Mouse (Mus musculus) CH12.LX (cell line): ENCODE measurements around the gene Pepd.

Experiments
- CHD1 ChIP-seq: IDR thresholded peaks from 2 replicates; pipeline ENCODE4 v1.6.1; 2012; ENCODE audit warnings: low read depth, low read length, improper control_type of control experiment, inconsistent platforms
- CTCF ChIP-seq, 2 experiments: IDR thresholded peaks in 1 of 2; conservative IDR thresholded peaks in 1 of 2; 2 replicates each; pipeline ENCODE4 v1.5.1; 2011 to 2012; ENCODE audit warnings: low read depth in 2 of 2, low read length in 2 of 2, improper control_type of control experiment in 1 of 2, inconsistent platforms in 1 of 2, mild to moderate bottlenecking in 1 of 2, moderate library complexity in 1 of 2
- EP300 ChIP-seq: IDR thresholded peaks from 2 replicates; pipeline ENCODE4 v1.6.1; 2011; ENCODE audit warnings: low read length, improper control_type of control experiment
- ETS1 ChIP-seq: conservative IDR thresholded peaks from 2 replicates; pipeline ENCODE4 v1.6.1; 2012; ENCODE audit warnings: low read depth, mild to moderate bottlenecking, inconsistent platforms, low read length, improper control_type of control experiment, moderate library complexity
- GABPA ChIP-seq: IDR thresholded peaks from 2 replicates; pipeline ENCODE4 v1.6.1; 2012; ENCODE audit warnings: low read depth, low read length, improper control_type of control experiment, inconsistent platforms; ENCODE audit not compliant: insufficient replicate concordance
- HCFC1 ChIP-seq: IDR thresholded peaks from 2 replicates; pipeline ENCODE4 v1.6.1; 2012; ENCODE audit warnings: low read depth, mild to moderate bottlenecking, inconsistent platforms, low read length, improper control_type of control experiment
- MXI1 ChIP-seq: IDR thresholded peaks from 2 replicates; pipeline ENCODE4 v1.6.1; 2011; ENCODE audit warnings: mild to moderate bottlenecking, low read depth, low read length, improper control_type of control experiment
- MYC ChIP-seq: IDR thresholded peaks from 2 replicates; pipeline ENCODE4 v1.6.1; 2011; ENCODE audit warnings: low read depth, mild to moderate bottlenecking, improper control_type of control experiment, low read length
- POLR2A ChIP-seq: IDR thresholded peaks from 2 replicates; pipeline ENCODE4 v1.6.1; 2011; ENCODE audit warnings: low read depth, mild to moderate bottlenecking, improper control_type of control experiment, low read length
- TCF12 ChIP-seq: IDR thresholded peaks from 2 replicates; pipeline ENCODE4 v1.6.1; 2014; ENCODE audit warnings: low read depth, mild to moderate bottlenecking, inconsistent platforms, low read length, improper control_type of control experiment
- UBTF ChIP-seq: IDR thresholded peaks from 2 replicates; pipeline ENCODE4 v1.6.1; 2012; ENCODE audit warnings: low read depth, mild to moderate bottlenecking, inconsistent platforms, low read length, improper control_type of control experiment, moderate library complexity
- USF1 ChIP-seq: IDR thresholded peaks from 2 replicates; pipeline ENCODE4 v1.6.1; 2014; ENCODE audit warnings: low read depth, mild to moderate bottlenecking, inconsistent platforms, low read length, improper control_type of control experiment

DNA sequence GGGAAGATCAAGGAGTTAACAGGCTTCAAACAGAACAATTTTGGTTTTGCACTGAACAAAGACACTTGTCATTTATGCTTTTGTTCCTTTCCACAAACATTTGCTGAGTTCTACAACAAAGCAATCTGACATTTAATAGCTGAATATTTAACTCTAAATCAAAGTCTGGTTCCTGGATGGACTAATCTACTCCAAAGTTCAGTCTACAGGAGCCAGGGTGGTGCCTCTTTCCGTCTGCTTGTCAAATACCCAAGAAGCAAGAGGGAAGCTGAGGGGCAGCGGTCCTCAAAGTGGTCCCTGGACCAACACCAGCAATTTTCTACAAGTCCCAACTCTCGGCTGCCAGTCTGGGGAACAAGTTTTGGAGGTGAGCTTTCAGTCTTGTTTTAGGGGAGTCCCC is 141.0 kb downstream of the Pepd start:
- no peak for TF ChIP-seq CTCF (conservative IDR thresholded peaks at IDR 0.05 in 1 of 2, IDR thresholded peaks at IDR 0.05 in 1 of 2; ENCODE audit: low read depth in 2 of 2, low read length in 2 of 2)
- TF ChIP-seq UBTF, result no peak
- TF ChIP-seq EP300, result no peak
- no peak for TF ChIP-seq POLR2A
- no peak for TF ChIP-seq ETS1
- TF ChIP-seq MYC, result no peak
- no peak for TF ChIP-seq MXI1
- no peak for TF ChIP-seq CHD1
- TF ChIP-seq TCF12, result no peak
- no peak for TF ChIP-seq GABPA
- no peak for TF ChIP-seq HCFC1
- no peak for TF ChIP-seq USF1
